Mouse (Mus musculus) hindbrain, embryonic 13.5 days (tissue): ENCODE data around the gene Cbs. TPM values are rescaled to one million over a fixed set of nuclear protein-coding genes. Genes with fewer than 3 reads are reported as not detected.
"Not testable (repeated sequence)": the region's sequence is repeated elsewhere in the genome, so short reads cannot be mapped to it uniquely, and the experiment has no call there.

Source experiments
- ATAC-seq: fragments of 200-750 bp; cut with Nextera tagmentation; 2 replicates; pipeline ENCODE4 v1.8.0; 2017; ENCODE audit warnings: moderate TSS enrichment; ENCODE audit not compliant: low FRiP score
- H3K27ac ChIP-seq: fragments of 300-500 bp; sonication (generic); 2 replicates; pipeline ENCODE4 v1.5.1; 2015; ENCODE audit warnings: inconsistent platforms, mild to moderate bottlenecking, moderate library complexity
- H3K27me3 ChIP-seq: fragments of 300-500 bp; sonication (generic); 2 replicates; pipeline ENCODE4 v1.6.1; 2015; ENCODE audit warnings: mild to moderate bottlenecking, inconsistent platforms
- H3K36me3 ChIP-seq: fragments of 300-500 bp; sonication (generic); 2 replicates; pipeline ENCODE4 v1.6.1; 2015; ENCODE audit warnings: mild to moderate bottlenecking, inconsistent platforms
- H3K4me1 ChIP-seq: fragments of 300-500 bp; sonication (generic); replicated peaks from 2 replicates; pipeline ENCODE4 v1.6.1; 2015; ENCODE audit warnings: inconsistent platforms
- H3K4me2 ChIP-seq: fragments of 300-500 bp; sonication (generic); 2 replicates; pipeline ENCODE4 v1.6.1; 2015; ENCODE audit warnings: inconsistent platforms, mild to moderate bottlenecking, moderate library complexity
- H3K4me3 ChIP-seq: fragments of 300-500 bp; sonication (generic); 2 replicates; pipeline ENCODE4 v1.5.1; 2015; ENCODE audit warnings: mild to moderate bottlenecking, inconsistent platforms
- H3K9ac ChIP-seq: fragments of 300-500 bp; sonication (generic); 2 replicates; pipeline ENCODE4 v1.6.1; 2015; ENCODE audit warnings: mild to moderate bottlenecking, inconsistent platforms
- H3K9me3 ChIP-seq: fragments of 300-500 bp; sonication (generic); 2 replicates; pipeline ENCODE4 v1.6.1; 2016; ENCODE audit warnings: inconsistent platforms
- WGBS: fragments of 180-500 bp; shearing (Covaris S2); methylation state at CpG from one replicate; pipeline ENCODE4 v1.1.7; 2015; 5-methylcytosine and 5-hydroxymethylcytosine counted together
- polyA plus RNA-seq: library from polyadenylated mRNA; unstranded; fragments of >200 nt; fragmentation: Nextera tagmentation; extraction: Ambion mirVana; gene quantifications from 2 replicates; pipeline ENCODE4 v1.2.1, GENCODE M21; 2015

Gene Cbs
- polyA plus RNA-seq, 1 experiment from 2014 or later, result 4.6 TPM

GRCm38 (mm10) chr17:31639651-31640050 lies 2.6 kb upstream of the Cbs start:
- Histone ChIP-seq H3K36me3 (peaks cover 2% of the 10 kb centered on the region; the same call in 1 of the 2 replicates), H3K4me2 (no peak overlapping the region), H3K9me3 (no peaks in the 10 kb centered on the region), H3K4me1 (peaks cover 22% of the 10 kb centered on the region), H3K27me3 (peaks cover 36% of the 10 kb centered on the region), H3K4me3 (no peak overlapping the region), H3K9ac (no peak overlapping the region), H3K27ac (no peak overlapping the region)
- no peak for ATAC-seq
- WGBS, result 56% methylated on average over 4 of the region's 4 CpGs

GRCm38 (mm10) chr17:31637866-31638570 lies 980 bp upstream of the Cbs start:
- WGBS, result 59% methylated on average over 9 of the region's 9 CpGs

GRCm38 (mm10) chr17:31636277-31636941 lies 629 bp downstream of the Cbs start:
- Histone ChIP-seq H3K27ac (no peak overlapping the region), H3K4me3 (peak overlapping the region; percentile 52), H3K4me1 (peaks cover 22% of the 10 kb centered on the region), H3K9ac (peak overlapping the region; percentile 68), H3K4me2 (peak overlapping the region; percentile 80), H3K9me3 (no peaks in the 10 kb centered on the region), H3K36me3 (no peaks in the 10 kb centered on the region), H3K27me3 (peaks cover 36% of the 10 kb centered on the region)
- peak; percentile 55 for ATAC-seq
- 4% methylated on average over 45 of the region's 45 CpGs for WGBS

More at GRCm38 (mm10) chr17:31637866-31638570, 980 bp upstream of the Cbs start:
- H3K9ac ChIP-seq, result no peak overlapping the region
- H3K4me2 ChIP-seq, result no peak overlapping the region; the same call in 1 of the 2 replicates
- no peaks in the 10 kb centered on the region for H3K9me3 ChIP-seq
- no peaks in the 10 kb centered on the region for H3K36me3 ChIP-seq
- H3K27me3 ChIP-seq, result peaks cover 36% of the 10 kb centered on the region
- no peak overlapping the region for H3K4me3 ChIP-seq
- H3K27ac ChIP-seq, result peak overlapping the region; percentile 76
- peaks cover 22% of the 10 kb centered on the region for H3K4me1 ChIP-seq
- ATAC-seq, result no peak

GRCm38 (mm10) chr17:31635781-31636180 lies 1.3 kb downstream of the Cbs start:
- WGBS, result 61% methylated on average over 11 of the region's 11 CpGs

GRCm38 (mm10) chr17:31634896-31635295 lies 2.1 kb downstream of the Cbs start:
- WGBS, result 64% methylated on average over 5 of the region's 5 CpGs
- Histone ChIP-seq H3K4me2 (no peak overlapping the region), H3K9me3 (no peaks in the 10 kb centered on the region), H3K36me3 (no peaks in the 10 kb centered on the region), H3K9ac (no peak overlapping the region), H3K4me3 (no peak overlapping the region), H3K4me1 (peaks cover 22% of the 10 kb centered on the region), H3K27ac (no peak overlapping the region), H3K27me3 (peaks cover 36% of the 10 kb centered on the region)
- no peak for ATAC-seq

More at GRCm38 (mm10) chr17:31635781-31636180, 1.3 kb downstream of the Cbs start:
- H3K27ac ChIP-seq, result no peak overlapping the region
- H3K4me1 ChIP-seq, result peaks cover 22% of the 10 kb centered on the region
- H3K36me3 ChIP-seq, result no peaks in the 10 kb centered on the region
- H3K9me3 ChIP-seq, result no peaks in the 10 kb centered on the region
- peak overlapping the region; percentile 80; the same call in 1 of the 2 replicates for H3K4me2 ChIP-seq
- ATAC-seq, result no peak
- peaks cover 36% of the 10 kb centered on the region for H3K27me3 ChIP-seq
- H3K9ac ChIP-seq, result no peak overlapping the region
- H3K4me3 ChIP-seq, result peak overlapping the region; percentile 52; the same call in 1 of the 2 replicates

- H3K27ac ChIP-seq, result no peak overlapping the region
- 49% methylated on average over 6 of the region's 6 CpGs for WGBS
Measured at GRCm38 (mm10) chr17:31633007-31633406, 4.0 kb downstream of the Cbs start.

GRCm38 (mm10) chr17:31631081-31631800 lies 5.8 kb downstream of the Cbs start:
- Histone ChIP-seq H3K36me3 (no peaks in the 10 kb centered on the region), H3K9ac (no peak overlapping the region), H3K9me3 (peaks cover 5% of the 10 kb centered on the region; the same call in 1 of the 2 replicates), H3K27me3 (peaks cover 15% of the 10 kb centered on the region), H3K27ac (no peak overlapping the region), H3K4me3 (no peak overlapping the region), H3K4me1 (peaks cover 3% of the 10 kb centered on the region), H3K4me2 (no peak overlapping the region)
- no peak for ATAC-seq
- 84% methylated on average over 10 of the region's 10 CpGs for WGBS

More at GRCm38 (mm10) chr17:31633007-31633406, 4.0 kb downstream of the Cbs start:
- no peaks in the 10 kb centered on the region; the same call in 1 of the 2 replicates for H3K9me3 ChIP-seq
- no peak overlapping the region for H3K4me3 ChIP-seq
- peaks cover 21% of the 10 kb centered on the region for H3K4me1 ChIP-seq
- H3K27me3 ChIP-seq, result peaks cover 32% of the 10 kb centered on the region
- H3K9ac ChIP-seq, result no peak overlapping the region
- H3K36me3 ChIP-seq, result no peaks in the 10 kb centered on the region
- H3K4me2 ChIP-seq, result no peak overlapping the region
- no peak for ATAC-seq

GRCm38 (mm10) chr17:31627961-31628360 lies 9.1 kb downstream of the Cbs start:
- H3K9me3 ChIP-seq, result peaks cover 5% of the 10 kb centered on the region; the same call in 1 of the 2 replicates
- no peak overlapping the region for H3K4me2 ChIP-seq
- ATAC-seq, result no peak
- no peak overlapping the region for H3K4me3 ChIP-seq
- H3K27ac ChIP-seq, result no peak overlapping the region
- H3K4me1 ChIP-seq, result no peaks in the 10 kb centered on the region
- no peaks in the 10 kb centered on the region for H3K27me3 ChIP-seq
- WGBS, result 91% methylated on average over 2 of the region's 2 CpGs
- no peaks in the 10 kb centered on the region for H3K36me3 ChIP-seq
- no peak overlapping the region for H3K9ac ChIP-seq

GRCm38 (mm10) chr17:31623101-31623500 lies 13.9 kb downstream of the Cbs start:
- no peak overlapping the region for H3K4me3 ChIP-seq
- no peak overlapping the region for H3K27ac ChIP-seq
- H3K4me2 ChIP-seq, result no peak overlapping the region
- no peak for ATAC-seq
- WGBS, result 95% methylated on average over 4 of the region's 4 CpGs
- H3K9me3 ChIP-seq, result peaks cover 5% of the 10 kb centered on the region; the same call in 1 of the 2 replicates
- H3K9ac ChIP-seq, result no peak overlapping the region
- no peaks in the 10 kb centered on the region for H3K4me1 ChIP-seq
- H3K36me3 ChIP-seq, result no peaks in the 10 kb centered on the region
- no peaks in the 10 kb centered on the region for H3K27me3 ChIP-seq

GRCm38 (mm10) chr17:31613086-31613755 lies 23.8 kb downstream of the Cbs start:
- H3K4me2 ChIP-seq, result no peak overlapping the region
- no peaks in the 10 kb centered on the region for H3K4me1 ChIP-seq
- no peak overlapping the region for H3K9ac ChIP-seq
- H3K27me3 ChIP-seq, result no peaks in the 10 kb centered on the region
- H3K27ac ChIP-seq, result no peak overlapping the region
- H3K9me3 ChIP-seq, result no peaks in the 10 kb centered on the region
- H3K4me3 ChIP-seq, result no peak overlapping the region
- no peak for ATAC-seq
- H3K36me3 ChIP-seq, result peaks cover 11% of the 10 kb centered on the region
- 86% methylated on average over 4 of the region's 4 CpGs for WGBS

- no peaks in the 10 kb centered on the region for H3K4me1 ChIP-seq
- no peak overlapping the region for H3K4me2 ChIP-seq
- H3K4me3 ChIP-seq, result no peak overlapping the region
- no peak overlapping the region for H3K9ac ChIP-seq
- ATAC-seq, result no peak
- WGBS, result 95% methylated on average over 3 of the region's 3 CpGs
- H3K36me3 ChIP-seq, result peaks cover 36% of the 10 kb centered on the region
- no peaks in the 10 kb centered on the region for H3K27me3 ChIP-seq
- H3K9me3 ChIP-seq, result no peaks in the 10 kb centered on the region
- no peak overlapping the region for H3K27ac ChIP-seq
Measured at GRCm38 (mm10) chr17:31609895-31610294, 27.1 kb downstream of the Cbs start.

- H3K27ac ChIP-seq, H3K27me3 ChIP-seq, H3K4me2 ChIP-seq, H3K4me3 ChIP-seq, H3K9ac ChIP-seq, H3K9me3 ChIP-seq, H3K4me1 ChIP-seq, ATAC-seq: not testable (repeated sequence)
- peaks cover 43% of the 10 kb centered on the region for H3K36me3 ChIP-seq
- 95% methylated on average over 3 of the region's 3 CpGs for WGBS
Measured at GRCm38 (mm10) chr17:31609173-31609572, 27.9 kb downstream of the Cbs start.
